Mouse (Mus musculus) liver, postnatal 0 days (tissue): ENCODE measurements around the gene BC107364. TPM values are rescaled to one million over a fixed set of nuclear protein-coding genes. Genes with fewer than 3 reads are reported as not detected.
A peak's percentile ranks its signal among the peaks of the same experiment; 100 is the strongest.
"Not testable (repeated sequence)": the region's sequence is repeated elsewhere in the genome, so short reads cannot be mapped to it uniquely, and the experiment has no call there.

Experiments
- ATAC-seq: fragments of 200-750 bp; cut with Nextera tagmentation; 2 replicates; pipeline ENCODE4 v1.8.0; 2017; ENCODE audit warnings: mild to moderate bottlenecking, moderate library complexity
- DNase-seq: peaks from one replicate; pipeline ENCODE4 v3.0.0-alpha.2; 2016
- H3K27ac ChIP-seq: fragments of 300-500 bp; sonication (generic); 2 replicates; pipeline ENCODE4 v1.5.1; 2014; ENCODE audit warnings: antibody characterized with exemption, moderate library complexity, mild to moderate bottlenecking, low read depth
- H3K27me3 ChIP-seq: fragments of 300-500 bp; sonication (generic); 2 replicates; pipeline ENCODE4 v1.6.1; 2014; ENCODE audit warnings: low read length, control low read depth, mixed read lengths; ENCODE audit not compliant: insufficient read depth
- H3K36me3 ChIP-seq: fragments of 300-500 bp; sonication (generic); replicated peaks from 2 replicates; pipeline ENCODE4 v1.6.1; 2014; ENCODE audit warnings: mild to moderate bottlenecking, control low read depth, low read length, moderate library complexity, mixed read lengths; ENCODE audit not compliant: insufficient read depth
- H3K4me1 ChIP-seq: fragments of 300-500 bp; sonication (generic); 2 replicates; pipeline ENCODE4 v1.6.1; 2014; ENCODE audit warnings: antibody characterized with exemption, mild to moderate bottlenecking, control low read depth; ENCODE audit not compliant: insufficient read depth
- H3K4me2 ChIP-seq: fragments of 300-500 bp; sonication (generic); 2 replicates; pipeline ENCODE4 v1.6.1; 2014; ENCODE audit warnings: low read depth, mild to moderate bottlenecking, low read length, moderate library complexity, mixed read lengths
- H3K4me3 ChIP-seq: fragments of 300-500 bp; sonication (generic); 2 replicates; pipeline ENCODE4 v1.5.1; 2014; ENCODE audit warnings: low read depth, low read length
- H3K9ac ChIP-seq: fragments of 300-500 bp; sonication (generic); replicated peaks from 2 replicates; pipeline ENCODE4 v1.6.1; 2014; ENCODE audit warnings: mild to moderate bottlenecking, moderate library complexity
- H3K9me3 ChIP-seq: fragments of 300-500 bp; sonication (generic); 2 replicates; pipeline ENCODE4 v1.6.1; 2016; ENCODE audit warnings: mild to moderate bottlenecking, control low read depth, low read length, mixed read lengths
- CTCF ChIP-seq: sonication (generic); IDR thresholded peaks from 2 replicates; pipeline ENCODE4 v1.5.1; 2016; ENCODE audit warnings: antibody characterized with exemption, low read depth
- EP300 ChIP-seq: IDR thresholded peaks from 2 replicates; pipeline ENCODE4 v1.6.1; 2016; ENCODE audit warnings: antibody characterized with exemption, low read depth, mild to moderate bottlenecking
- whole genome bisulfite sequencing: fragments of 180-500 bp; shearing (Covaris S2); extraction: QIAGEN DNeasy Blood & Tissue Kit; methylation state at CpG from one replicate; pipeline ENCODE4 v1.1.7; 2014; ENCODE audit not compliant: insufficient replicate concordance; 5-methylcytosine and 5-hydroxymethylcytosine counted together
- polyA plus RNA-seq: library from polyadenylated mRNA; unstranded; fragments of >200 nt; fragmentation: Nextera tagmentation; extraction: Ambion mirVana; gene quantifications from 2 replicates; pipeline ENCODE4 v1.2.1, GENCODE M21; 2015

The BC107364 gene
- polyA plus RNA-seq, 1 experiment from 2014 or later = not detected

GRCm38 (mm10) chr3:96484921-96485320 lies 32.8 kb upstream of the BC107364 start:
- ATAC-seq (no peak), DNase-seq (no peak)
- 73% methylated on average over 4 of the region's 4 CpGs for WGBS
- Histone ChIP-seq H3K9me3 (no peaks in the 10 kb centered on the region), H3K4me2 (no peak overlapping the region; the same call in 1 of the 2 replicates), H3K9ac (no peak overlapping the region), H3K36me3 (no peaks in the 10 kb centered on the region), H3K4me3 (no peak overlapping the region), H3K4me1 (peaks cover 9% of the 10 kb centered on the region), H3K27me3 (no peaks in the 10 kb centered on the region), H3K27ac (no peak overlapping the region)
- TF ChIP-seq EP300 = no peak
- no peak for TF ChIP-seq CTCF

- Histone ChIP-seq H3K9ac (no peak overlapping the region), H3K36me3 (no peaks in the 10 kb centered on the region), H3K4me2 (no peak overlapping the region), H3K4me1 (peaks cover 9% of the 10 kb centered on the region), H3K9me3 (no peaks in the 10 kb centered on the region), H3K4me3 (no peak overlapping the region), H3K27ac (no peak overlapping the region), H3K27me3 (no peaks in the 10 kb centered on the region)
- DNase-seq (no peak), ATAC-seq (no peak)
- TF ChIP-seq EP300 (no peak), CTCF (no peak)
- WGBS = 81% methylated on average over 2 of the region's 2 CpGs
Measured at GRCm38 (mm10) chr3:96483946-96484345, 31.8 kb upstream of the BC107364 start.

GRCm38 (mm10) chr3:96483044-96483443 lies 30.9 kb upstream of the BC107364 start:
- H3K9ac ChIP-seq, H3K27me3 ChIP-seq, DNase-seq, H3K4me1 ChIP-seq, H3K9me3 ChIP-seq, H3K4me3 ChIP-seq, ATAC-seq, H3K4me2 ChIP-seq, H3K36me3 ChIP-seq, H3K27ac ChIP-seq: not testable (repeated sequence)
- 58% methylated on average over 7 of the region's 7 CpGs for WGBS
- peak; percentile 51 for TF ChIP-seq CTCF

GRCm38 (mm10) chr3:96482451-96482850 lies 30.3 kb upstream of the BC107364 start:
- WGBS = 87% methylated on average over 13 of the region's 13 CpGs
- no peak for DNase-seq
- Histone ChIP-seq H3K27me3 (peaks cover 6% of the 10 kb centered on the region; the same call in 1 of the 2 replicates), H3K4me2 (no peak overlapping the region), H3K4me3 (no peak overlapping the region), H3K36me3 (no peaks in the 10 kb centered on the region), H3K4me1 (peaks cover 7% of the 10 kb centered on the region), H3K9me3 (no peaks in the 10 kb centered on the region), H3K9ac (no peak overlapping the region), H3K27ac (no peak overlapping the region)
- TF ChIP-seq EP300 (no peak), CTCF (no peak)
- ATAC-seq = no peak

- H3K4me3 ChIP-seq = no peak overlapping the region
- H3K9ac ChIP-seq = no peak overlapping the region
- H3K9me3 ChIP-seq = no peaks in the 10 kb centered on the region
- no peak overlapping the region for H3K4me2 ChIP-seq
- ATAC-seq (no peak), DNase-seq (no peak)
- no peaks in the 10 kb centered on the region for H3K36me3 ChIP-seq
- TF ChIP-seq CTCF (no peak), EP300 (no peak)
- peaks cover 11% of the 10 kb centered on the region; the same call in 1 of the 2 replicates for H3K27me3 ChIP-seq
- no peak overlapping the region for H3K27ac ChIP-seq
- peaks cover 4% of the 10 kb centered on the region; the same call in 1 of the 2 replicates for H3K4me1 ChIP-seq
- 75% methylated on average over 3 of the region's 3 CpGs for WGBS
Measured at GRCm38 (mm10) chr3:96481856-96482255, 29.8 kb upstream of the BC107364 start.

- ATAC-seq = no peak
- WGBS = 77% methylated on average over 4 of the region's 4 CpGs
- Histone ChIP-seq H3K27me3 (peaks cover 20% of the 10 kb centered on the region), H3K4me2 (no peak overlapping the region), H3K9ac (no peak overlapping the region), H3K4me1 (peaks cover 4% of the 10 kb centered on the region; the same call in 1 of the 2 replicates), H3K36me3 (no peaks in the 10 kb centered on the region), H3K9me3 (no peaks in the 10 kb centered on the region), H3K27ac (no peak overlapping the region), H3K4me3 (no peak overlapping the region)
- no peak for TF ChIP-seq CTCF
- TF ChIP-seq EP300 = no peak
- DNase-seq = no peak
Measured at GRCm38 (mm10) chr3:96480684-96481270, 28.7 kb upstream of the BC107364 start.

- Histone ChIP-seq H3K27me3 (peaks cover 32% of the 10 kb centered on the region), H3K27ac (no peak overlapping the region), H3K4me1 (peaks cover 5% of the 10 kb centered on the region), H3K36me3 (no peaks in the 10 kb centered on the region), H3K4me2 (no peak overlapping the region), H3K9ac (no peak overlapping the region), H3K4me3 (no peak overlapping the region), H3K9me3 (no peaks in the 10 kb centered on the region)
- 23% methylated on average over 3 of the region's 3 CpGs for whole genome bisulfite sequencing
- ATAC-seq (0 out of 2 replicates have a peak, but pooled peaks have one; percentile 15), DNase-seq (no peak)
- TF ChIP-seq CTCF (no peak), EP300 (no peak)
Measured at GRCm38 (mm10) chr3:96479249-96479648, 27.1 kb upstream of the BC107364 start.
